Mouse (Mus musculus) kidney, postnatal 14 days (tissue): ENCODE results near the gene Elmo3.

ENCODE experiments used
- DNase-seq: peaks from one replicate; pipeline ENCODE4 v3.0.0; 2022; ENCODE audit warnings: mixed read lengths

Elmo3 gene

DNA sequence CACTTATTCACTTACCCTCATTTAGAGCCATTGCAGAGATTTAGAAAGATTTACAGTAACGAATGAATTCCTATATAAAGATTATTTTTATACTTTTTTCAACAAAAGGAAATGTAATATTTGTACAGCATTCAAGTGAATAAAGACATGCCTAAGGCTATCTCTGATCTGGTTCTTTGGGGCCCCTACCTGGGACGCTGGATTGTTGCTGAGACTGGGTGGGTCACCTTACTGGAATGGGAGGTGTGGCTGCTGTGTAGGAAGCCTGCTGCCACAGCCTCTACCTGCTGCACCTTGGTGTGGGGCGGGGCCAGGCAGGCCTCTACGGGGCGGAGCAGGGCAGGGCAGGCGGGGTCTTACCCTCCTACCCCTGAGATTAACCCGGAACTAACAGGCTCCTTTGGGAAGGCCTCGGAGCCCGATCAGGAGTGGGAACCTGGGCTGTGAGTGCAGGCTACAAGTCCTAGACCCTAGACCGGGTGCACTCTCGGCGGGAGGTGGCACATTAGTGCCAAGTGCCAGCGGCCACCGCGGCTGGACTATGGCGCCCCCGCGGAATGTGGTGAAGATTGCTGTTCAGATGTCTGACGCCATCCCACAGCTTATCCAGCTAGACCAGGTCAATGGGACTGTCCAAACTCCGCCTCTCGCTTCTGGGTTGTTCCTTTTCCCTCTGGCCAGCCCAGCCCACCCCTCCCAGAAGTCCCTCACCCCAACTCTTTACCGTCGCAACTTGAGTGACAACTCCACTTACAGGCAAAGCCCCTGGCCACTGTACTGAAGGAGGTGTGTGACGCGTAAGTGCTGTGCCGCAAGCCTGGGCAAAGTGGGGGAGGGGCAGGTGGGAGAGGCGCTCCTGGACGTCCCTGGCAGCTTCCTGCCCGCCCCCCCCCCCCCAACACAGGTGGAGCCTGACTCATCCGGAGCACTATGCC, at the start of gene Elmo3:
Gene Elmo3, plus strand, starts transcription at position 391 of the 935 bp plus-strand sequence.
- peak; percentile 90 for DNase-seq

DNA sequence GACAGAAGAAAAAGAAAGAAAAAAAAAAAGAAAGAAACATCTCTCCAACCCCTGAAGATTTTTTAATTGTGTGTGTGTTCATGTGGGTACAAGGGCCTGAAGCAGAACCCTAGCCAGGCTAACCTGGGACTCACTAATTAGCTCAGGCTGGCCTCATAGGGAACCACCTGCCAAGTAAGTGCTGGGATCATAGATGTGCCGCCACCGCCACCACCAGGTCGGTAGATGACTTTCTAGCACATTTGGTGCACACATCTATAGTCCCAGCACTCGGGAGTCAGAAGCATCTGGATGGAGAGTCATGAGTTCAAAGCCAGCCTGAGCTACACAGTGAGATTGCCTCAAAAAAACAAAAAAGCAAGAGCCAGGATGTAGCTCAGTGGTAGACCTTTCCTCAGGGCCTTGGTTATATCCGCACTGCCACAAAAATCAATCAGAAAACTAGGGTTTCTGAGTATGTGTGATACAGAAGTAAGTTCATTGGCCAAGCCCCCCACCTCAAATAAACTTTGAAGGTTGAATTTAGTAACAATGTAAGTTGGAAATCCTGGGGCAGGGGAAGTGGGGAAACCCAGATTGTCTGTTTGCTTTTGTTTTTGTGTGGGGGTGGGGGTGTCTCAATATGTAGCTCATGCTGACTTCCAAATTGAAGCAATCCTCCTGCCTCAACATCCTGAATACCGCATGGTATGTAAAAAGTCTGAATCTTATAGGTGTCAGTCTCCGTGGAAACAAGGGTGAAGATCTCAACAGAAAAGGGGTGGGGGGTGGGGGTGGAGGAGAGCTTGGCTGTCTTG, 47.9 kb upstream of the Elmo3 start:
- no peak for DNase-seq

- DNase-seq, result no peak
These were observed 46.3 kb upstream of the Elmo3 start for GRCm38 (mm10) chr8:105258911-105259720.

DNA sequence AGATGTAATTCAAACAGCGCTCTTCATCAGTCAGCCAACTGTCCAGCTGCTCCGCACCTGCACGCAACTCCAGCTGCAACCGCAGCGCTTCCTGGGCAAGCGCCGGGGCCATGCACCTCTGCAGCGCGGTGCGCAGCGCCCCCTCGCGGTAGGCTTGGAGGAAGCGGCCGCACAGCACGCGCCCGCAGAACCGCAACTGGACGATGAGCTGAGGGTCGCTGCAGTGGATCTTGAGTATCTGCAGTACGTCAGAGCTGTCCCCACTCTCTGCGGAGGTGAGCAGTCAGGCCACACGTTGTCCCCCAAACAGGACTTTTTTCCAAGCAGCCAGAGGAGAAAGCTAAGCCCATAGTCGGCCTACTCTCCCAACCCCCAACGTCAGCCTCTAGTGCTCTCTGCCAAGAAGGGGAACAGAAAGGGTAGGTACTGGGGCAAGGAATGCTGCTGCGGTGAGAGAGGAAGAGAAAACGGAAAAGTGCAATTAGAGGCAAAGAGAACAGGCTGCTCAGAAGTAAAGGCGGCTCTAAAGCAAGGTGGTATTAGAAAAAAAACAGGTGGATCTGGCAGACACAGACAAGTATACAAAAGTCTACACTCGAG, 45.6 kb upstream of the Elmo3 start:
- DNase-seq, result peak; percentile 76

- DNase-seq, result no peak
These were observed 44.9 kb upstream of the Elmo3 start for GRCm38 (mm10) chr8:105260371-105261099.

GRCm38 (mm10) chr8:105261326-105261980, 43.9 kb upstream of the Elmo3 start:
- no peak for DNase-seq

- DNase-seq, result no peak
These were observed 42.0 kb upstream of the Elmo3 start for GRCm38 (mm10) chr8:105263244-105263912.

GRCm38 (mm10) chr8:105264024-105264982, 41.1 kb upstream of the Elmo3 start, which contains the start of the genes Tradd and Fbxl8:
Gene Tradd, minus strand, starts transcription at chr8:105264609.
Gene Fbxl8, plus strand, starts transcription at chr8:105264648.
- DNase-seq, result peak; percentile 87

- peak; percentile 42 for DNase-seq
These were observed 40.3 kb upstream of the Elmo3 start for GRCm38 (mm10) chr8:105265128-105265527.

DNA sequence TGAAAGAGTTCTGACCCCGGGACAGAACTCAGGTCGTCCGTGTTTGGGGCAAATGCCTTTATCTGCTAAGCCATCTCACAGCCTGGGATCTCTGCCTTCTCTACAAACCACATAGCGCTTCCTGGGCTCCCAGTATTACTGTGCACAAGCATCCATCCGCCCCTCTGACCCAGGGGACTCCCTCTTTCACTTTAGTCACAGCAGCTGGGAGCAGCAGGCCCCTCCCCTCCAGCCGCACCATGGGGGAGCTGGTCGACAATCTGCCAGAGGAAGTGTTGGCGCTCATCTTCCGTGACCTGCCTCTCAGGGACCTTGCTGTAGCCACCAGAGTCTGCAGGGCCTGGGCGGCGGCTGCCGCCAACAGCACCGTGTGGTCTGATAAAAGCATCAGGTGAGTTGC, 38.6 kb upstream of the Elmo3 start:
- no peak for DNase-seq

- DNase-seq, result peak; percentile 41
These were observed 36.9 kb upstream of the Elmo3 start for GRCm38 (mm10) chr8:105268342-105269074.

DNA sequence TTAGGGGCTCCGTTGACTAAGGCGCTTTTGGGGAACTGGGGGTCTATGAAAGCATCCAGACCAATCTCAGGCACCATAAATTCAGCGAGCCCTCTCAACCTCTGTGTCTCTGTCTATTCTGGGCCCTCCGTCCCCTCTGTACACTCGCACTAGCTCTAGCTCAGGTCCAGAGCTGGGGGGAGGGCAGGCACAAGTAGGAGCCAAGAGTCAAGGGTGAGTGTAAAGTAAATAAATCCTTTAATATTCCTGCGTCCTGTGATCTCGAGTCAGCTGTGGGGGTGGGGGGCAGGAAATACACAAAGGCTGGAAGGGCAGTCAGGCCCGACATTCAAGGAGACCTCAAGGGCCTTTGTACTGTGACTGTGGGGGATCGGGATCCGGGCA, 36.3 kb upstream of the Elmo3 start:
- DNase-seq, result peak; percentile 44

DNA sequence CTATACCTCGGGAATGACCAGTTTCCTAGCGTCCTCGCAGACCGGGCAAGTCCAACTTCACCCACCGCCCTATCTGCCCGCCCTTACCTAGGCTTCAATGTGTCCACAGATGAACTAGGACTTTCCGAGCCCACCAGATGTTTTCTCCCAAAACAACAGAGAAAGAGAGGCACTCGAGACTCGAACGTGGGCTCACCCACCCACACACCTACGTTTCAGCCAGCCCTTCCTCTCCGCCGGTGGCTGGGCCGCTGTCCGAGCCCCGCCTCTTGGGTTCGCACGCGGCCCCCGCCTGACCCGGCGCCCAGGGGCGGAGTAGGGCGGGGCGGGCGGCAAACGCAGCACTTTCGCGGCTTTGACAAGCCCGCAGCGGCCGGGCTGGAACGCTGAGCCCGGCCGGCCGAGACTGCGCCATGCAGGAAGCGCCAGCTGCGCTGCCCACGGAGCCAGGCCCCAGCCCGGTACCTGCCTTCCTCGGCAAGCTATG, 35.9 kb upstream of the Elmo3 start, which contains the start of gene Hsf4:
Gene Hsf4, plus strand, starts transcription at position 341 of the 487 bp plus-strand sequence.
- peak; percentile 75 for DNase-seq

GRCm38 (mm10) chr8:105270101-105270915, 35.1 kb upstream of the Elmo3 start:
- no peak for DNase-seq

DNA sequence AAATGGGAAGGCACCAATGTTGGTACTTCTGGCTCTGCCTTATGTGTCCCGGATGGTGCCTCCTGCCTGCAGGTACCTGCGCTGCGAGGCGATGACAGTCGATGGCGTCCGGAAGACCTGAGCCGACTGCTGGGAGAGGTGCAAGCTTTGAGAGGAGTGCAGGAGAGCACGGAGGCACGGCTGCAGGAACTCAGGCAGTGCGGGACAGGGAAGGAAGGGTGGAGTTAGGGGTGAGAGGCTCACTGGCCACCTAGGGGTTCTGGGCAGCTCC, 34.5 kb upstream of the Elmo3 start:
- DNase-seq, result no peak

- no peak for DNase-seq
These were observed 30.0 kb upstream of the Elmo3 start for GRCm38 (mm10) chr8:105275387-105275786.

DNA sequence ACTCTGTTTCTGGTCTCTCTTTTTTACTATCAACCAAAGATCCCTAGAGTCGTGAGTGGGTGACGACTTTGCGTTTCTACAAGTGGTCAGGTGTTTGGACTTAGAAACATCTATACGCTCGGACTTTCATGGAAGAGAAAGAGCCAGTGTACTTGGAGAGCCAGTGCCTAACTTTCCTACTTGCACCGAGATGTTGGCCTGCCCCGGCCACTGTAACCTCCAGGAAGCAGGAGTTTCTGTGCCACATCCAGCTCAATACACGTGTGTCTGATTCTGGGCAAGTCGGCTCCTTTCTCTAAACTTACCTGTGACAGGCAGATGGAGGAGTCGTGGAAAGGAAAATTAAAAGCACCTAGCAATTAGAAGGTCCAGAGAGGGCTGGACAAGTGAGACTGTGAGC, 29.6 kb upstream of the Elmo3 start, which contains the start of gene Nol3:
Gene Nol3, plus strand, starts transcription at position 301 of the 400 bp plus-strand sequence.
- DNase-seq, result no peak
